Mouse (Mus musculus): ENCODE data around the gene H13.

- TF ChIP-seq EP300 (IDR thresholded peaks at IDR 0.05; ENCODE audit: low read length) (no peak), TCF12 (IDR thresholded peaks at IDR 0.05; ENCODE audit: low read depth, low read length) (no peak; the same call in 1 of the 2 replicates), SMC3 (IDR thresholded peaks at IDR 0.05; ENCODE audit: low read depth, low read length) (no peak), ZC3H11A (IDR thresholded peaks at IDR 0.05; ENCODE audit: low read depth, low read length) (no peak), MYC (IDR thresholded peaks at IDR 0.05; ENCODE audit: low read depth, low read length) (no peak), MAZ (IDR thresholded peaks at IDR 0.05; ENCODE audit: low read depth, low read length) (no peak), BHLHE40 (IDR thresholded peaks at IDR 0.05; ENCODE audit: low read depth, low read length) (no peak), CTCF (conservative IDR thresholded peaks at IDR 0.05 in 1 of 2, IDR thresholded peaks at IDR 0.05 in 1 of 2; ENCODE audit: low read depth in 2 of 2, low read length in 2 of 2) (no peak), POLR2AphosphoS2 (IDR thresholded peaks at IDR 0.05; ENCODE audit: low read depth, low read length) (no peak), POLR2A (IDR thresholded peaks at IDR 0.05; ENCODE audit: low read depth, low read length) (no peak; the same call in 1 of the 2 replicates)
Measured at GRCm38 (mm10) chr2:152669639-152670484, 601 bp downstream of the H13 start.
